Mouse (Mus musculus) neural tube, embryonic 15.5 days (tissue): ENCODE results near the gene Sh3glb2. TPM values are rescaled to one million over a fixed set of nuclear protein-coding genes. Genes with fewer than 3 reads are reported as not detected.

Source experiments
- ATAC-seq: fragments of 200-750 bp; cut with Nextera tagmentation; 2 replicates; pipeline ENCODE4 v1.8.0; 2017; ENCODE audit warnings: mild to moderate bottlenecking, moderate TSS enrichment, moderate library complexity; ENCODE audit not compliant: low FRiP score
- H3K27ac ChIP-seq: fragments of 300-500 bp; sonication (generic); replicated peaks from 2 replicates; pipeline ENCODE4 v1.5.1; 2015; ENCODE audit warnings: mild to moderate bottlenecking, inconsistent platforms
- H3K27me3 ChIP-seq: fragments of 300-500 bp; sonication (generic); replicated peaks from 2 replicates; pipeline ENCODE4 v1.6.1; 2015; ENCODE audit warnings: inconsistent platforms
- H3K36me3 ChIP-seq: fragments of 300-500 bp; sonication (generic); 2 replicates; pipeline ENCODE4 v1.6.1; 2015; ENCODE audit warnings: inconsistent platforms
- H3K4me1 ChIP-seq: fragments of 300-500 bp; sonication (generic); 2 replicates; pipeline ENCODE4 v1.6.1; 2015; ENCODE audit warnings: inconsistent platforms
- H3K4me2 ChIP-seq: fragments of 300-500 bp; sonication (generic); 2 replicates; pipeline ENCODE4 v1.6.1; 2015; ENCODE audit warnings: inconsistent platforms, mild to moderate bottlenecking, moderate library complexity
- H3K4me3 ChIP-seq: fragments of 300-500 bp; sonication (generic); replicated peaks from 2 replicates; pipeline ENCODE4 v1.5.1; 2015; ENCODE audit warnings: mild to moderate bottlenecking, inconsistent platforms
- H3K9ac ChIP-seq: fragments of 300-500 bp; sonication (generic); replicated peaks from 2 replicates; pipeline ENCODE4 v1.6.1; 2015; ENCODE audit warnings: mild to moderate bottlenecking, inconsistent platforms
- H3K9me3 ChIP-seq: fragments of 300-500 bp; sonication (generic); replicated peaks from 2 replicates; pipeline ENCODE4 v1.6.1; 2016; ENCODE audit warnings: inconsistent platforms
- WGBS: fragments of 180-500 bp; shearing (Covaris S2); methylation state at CpG from one replicate; pipeline ENCODE4 v1.1.7; 2015; ENCODE audit warnings: mixed read lengths; 5-methylcytosine and 5-hydroxymethylcytosine counted together
- polyA plus RNA-seq: library from polyadenylated mRNA; unstranded; fragments of >200 nt; fragmentation: Nextera tagmentation; extraction: Ambion mirVana; gene quantifications from 2 replicates; pipeline ENCODE4 v1.2.1, GENCODE M21; 2015

Gene Sh3glb2
- polyA plus RNA-seq, 1 experiment from 2014 or later, result 200 TPM

GRCm38 (mm10) chr2:30377721-30378120 lies 18.6 kb upstream of the Sh3glb2 start:
- WGBS, result 92% methylated on average over 5 of the region's 5 CpGs
- no peak overlapping the region for H3K4me2 ChIP-seq
- no peak overlapping the region for H3K27ac ChIP-seq
- H3K4me1 ChIP-seq, result no peaks in the 10 kb centered on the region
- no peak overlapping the region for H3K9ac ChIP-seq
- ATAC-seq, result no peak
- no peak overlapping the region for H3K4me3 ChIP-seq
- no peaks in the 10 kb centered on the region for H3K9me3 ChIP-seq
- H3K36me3 ChIP-seq, result peaks cover 88% of the 10 kb centered on the region
- no peaks in the 10 kb centered on the region for H3K27me3 ChIP-seq

- Histone ChIP-seq H3K36me3 (peaks cover 87% of the 10 kb centered on the region), H3K4me1 (no peaks in the 10 kb centered on the region), H3K27ac (no peak overlapping the region), H3K9me3 (no peaks in the 10 kb centered on the region), H3K9ac (no peak overlapping the region), H3K4me2 (no peak overlapping the region), H3K27me3 (no peaks in the 10 kb centered on the region), H3K4me3 (no peak overlapping the region)
- WGBS, result 96% methylated on average over 10 of the region's 10 CpGs
- ATAC-seq, result no peak
Measured at GRCm38 (mm10) chr2:30375893-30376292, 16.8 kb upstream of the Sh3glb2 start.

GRCm38 (mm10) chr2:30372726-30373125 lies 13.6 kb upstream of the Sh3glb2 start:
- Histone ChIP-seq H3K4me2 (no peak overlapping the region), H3K27ac (no peak overlapping the region), H3K36me3 (peaks cover 91% of the 10 kb centered on the region), H3K9ac (no peak overlapping the region), H3K27me3 (no peaks in the 10 kb centered on the region), H3K9me3 (no peaks in the 10 kb centered on the region), H3K4me3 (no peak overlapping the region), H3K4me1 (no peaks in the 10 kb centered on the region)
- WGBS, result 94% methylated on average over 5 of the region's 5 CpGs
- no peak for ATAC-seq

DNA sequence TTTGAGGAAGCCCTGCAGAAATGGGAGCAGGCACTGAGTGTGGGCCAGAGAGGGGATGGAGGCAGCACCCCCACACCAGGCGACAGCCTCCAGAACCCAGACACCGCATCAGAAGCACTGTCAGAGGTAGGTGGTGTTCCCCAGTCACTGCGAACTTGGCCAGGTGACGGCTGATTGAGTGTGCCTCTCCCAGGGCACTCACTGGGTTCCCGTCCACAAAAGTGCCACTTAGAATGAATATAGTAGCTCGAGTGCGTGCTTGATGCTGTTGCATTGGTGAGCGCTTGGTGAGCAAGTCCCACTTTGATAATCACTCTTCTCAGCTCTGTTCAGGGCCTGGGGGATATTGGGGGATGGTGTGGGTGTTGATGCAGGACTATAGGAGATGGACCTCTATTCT lies 12.4 kb upstream of the Sh3glb2 start:
- 96% methylated on average over 8 of the region's 8 CpGs for WGBS
- Histone ChIP-seq H3K9ac (no peak overlapping the region), H3K27ac (no peak overlapping the region), H3K4me1 (no peaks in the 10 kb centered on the region; the same call in 1 of the 2 replicates), H3K9me3 (no peaks in the 10 kb centered on the region), H3K27me3 (no peaks in the 10 kb centered on the region), H3K36me3 (peaks cover 84% of the 10 kb centered on the region), H3K4me2 (no peak overlapping the region), H3K4me3 (no peak overlapping the region)
- ATAC-seq, result no peak

GRCm38 (mm10) chr2:30366203-30366602 lies 7.1 kb upstream of the Sh3glb2 start:
- Histone ChIP-seq H3K4me2 (no peak overlapping the region), H3K9ac (no peak overlapping the region), H3K27ac (no peak overlapping the region), H3K27me3 (no peaks in the 10 kb centered on the region), H3K4me1 (peaks cover 22% of the 10 kb centered on the region), H3K36me3 (peaks cover 39% of the 10 kb centered on the region), H3K4me3 (no peak overlapping the region), H3K9me3 (no peaks in the 10 kb centered on the region)
- WGBS, result 69% methylated on average over 5 of the region's 5 CpGs
- ATAC-seq, result no peak

DNA sequence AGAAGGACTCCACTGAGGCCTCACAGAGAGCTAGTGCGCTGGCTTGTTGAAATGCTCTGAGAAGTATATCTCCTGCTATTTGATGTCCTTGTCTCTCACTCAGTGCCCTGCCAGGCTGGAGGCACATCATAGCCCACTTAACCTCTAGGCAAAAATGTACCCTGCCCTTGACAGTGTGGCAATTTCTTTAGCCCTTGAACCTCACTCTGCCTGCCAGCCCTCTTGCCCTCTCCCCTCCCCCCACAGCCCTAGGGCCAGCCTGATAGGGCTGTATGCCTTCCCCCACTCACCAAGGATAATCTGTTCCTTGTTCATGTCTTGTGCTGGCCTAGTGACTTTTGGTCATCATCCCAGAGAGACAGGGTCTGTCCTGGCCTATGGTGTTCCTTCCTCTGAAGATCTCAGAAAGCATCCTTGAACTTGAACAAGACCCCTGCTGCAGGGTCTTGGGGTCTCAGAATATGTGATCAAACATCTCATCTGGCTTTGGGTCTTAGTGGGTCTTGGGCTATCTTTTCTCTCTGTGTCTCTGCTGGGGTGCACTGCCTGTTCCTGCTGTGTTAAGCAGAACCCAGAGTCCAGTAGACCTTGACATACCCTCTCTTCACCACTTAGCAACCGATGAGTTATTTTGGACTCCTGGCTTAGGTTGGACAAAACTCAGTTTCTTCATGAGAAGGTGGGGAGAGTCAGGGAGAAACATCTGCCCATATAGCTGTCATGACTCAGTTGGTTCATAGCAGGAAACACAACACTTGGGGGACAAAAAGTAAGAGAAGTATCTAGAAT lies 6.3 kb upstream of the Sh3glb2 start:
- WGBS, result 94% methylated on average over 2 of the region's 2 CpGs
- no peaks in the 10 kb centered on the region for H3K27me3 ChIP-seq
- H3K27ac ChIP-seq, result no peak overlapping the region
- peak overlapping the region; percentile 94 for H3K4me3 ChIP-seq
- no peaks in the 10 kb centered on the region for H3K9me3 ChIP-seq
- H3K4me1 ChIP-seq, result peaks cover 22% of the 10 kb centered on the region
- H3K4me2 ChIP-seq, result peak overlapping the region; percentile 91
- no peak for ATAC-seq
- peak overlapping the region; percentile 91 for H3K9ac ChIP-seq
- H3K36me3 ChIP-seq, result peaks cover 32% of the 10 kb centered on the region

DNA sequence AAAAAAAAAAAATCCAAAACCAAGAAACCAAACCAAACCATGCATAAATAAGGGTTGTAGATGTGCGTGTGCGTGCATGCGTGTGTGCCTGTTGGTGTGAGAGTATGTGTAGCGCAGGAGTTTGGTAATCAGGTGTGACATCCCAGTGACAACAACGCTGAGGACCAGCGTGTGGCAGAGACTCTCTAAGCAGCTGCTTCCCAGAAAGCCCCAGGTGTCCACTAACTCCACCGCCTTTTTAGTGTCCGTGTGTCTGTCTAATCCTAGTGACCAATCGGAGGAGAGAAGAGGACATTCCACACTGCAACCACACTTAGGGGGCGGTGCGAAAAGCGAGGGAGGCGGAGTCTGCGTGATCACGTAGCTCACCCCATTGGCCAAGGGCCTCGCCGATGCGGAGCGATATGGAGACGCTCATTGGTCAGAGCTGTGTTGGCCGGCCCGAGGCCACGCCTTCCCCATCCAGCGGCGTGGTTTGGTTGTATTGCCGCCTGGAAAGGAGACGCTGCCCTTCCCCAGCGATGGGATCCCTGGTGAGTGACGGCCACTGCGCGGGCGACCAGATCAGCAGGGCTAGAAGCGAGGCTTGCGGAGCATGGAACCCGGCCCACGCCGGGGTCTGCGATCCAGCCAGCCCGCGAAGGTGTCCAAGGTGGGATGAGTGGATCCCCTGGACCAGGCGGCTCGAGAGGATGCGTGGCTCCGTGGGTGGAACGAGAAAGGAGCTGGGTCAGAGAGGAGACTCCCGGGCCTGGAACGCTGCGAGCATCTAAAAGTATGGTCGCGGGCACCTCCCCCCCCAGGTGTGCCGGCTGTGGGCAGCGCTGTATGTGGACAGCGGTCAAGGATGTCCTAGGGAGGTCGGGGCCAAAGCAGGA lies 4.9 kb upstream of the Sh3glb2 start, which contains the start of gene Miga2:
TSS of gene Miga2 (plus strand) at position 461 of the 878 bp plus-strand sequence.
- peak within 1 kb of the TSS; percentile 94 for H3K4me3 ChIP-seq
- peaks cover 27% of the 10 kb centered on the region for H3K4me1 ChIP-seq
- H3K9me3 ChIP-seq, result no peaks in the 10 kb centered on the region
- peaks cover 18% of the 10 kb centered on the region for H3K36me3 ChIP-seq
- peak within 1 kb of the TSS; percentile 91 for H3K4me2 ChIP-seq
- no peaks in the 10 kb centered on the region for H3K27me3 ChIP-seq
- ATAC-seq, result peak; percentile 99
- H3K27ac ChIP-seq, result peak within 1 kb of the TSS; percentile 86
- peak within 1 kb of the TSS; percentile 91 for H3K9ac ChIP-seq
- WGBS, result under 1% methylated on average over 54 of the region's 54 CpGs

DNA sequence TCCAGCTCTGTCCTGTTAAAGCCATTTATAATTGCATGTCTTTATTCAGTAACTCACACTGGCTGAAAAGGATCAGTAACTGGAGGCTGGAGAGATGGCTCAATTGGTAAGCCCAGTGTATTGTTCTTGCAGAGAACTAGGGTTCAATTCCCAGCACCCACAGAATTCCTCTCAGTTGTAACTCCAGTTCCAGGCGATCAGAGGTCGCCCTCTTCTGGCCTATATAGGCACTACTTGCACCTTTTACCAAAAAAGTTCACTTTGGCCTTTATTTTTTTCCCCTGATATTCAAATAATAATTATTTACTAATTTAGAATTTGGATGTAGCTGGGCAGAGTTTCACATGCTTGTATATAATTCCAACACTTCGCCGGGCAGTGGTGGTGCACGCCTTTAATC lies 3.7 kb upstream of the Sh3glb2 start:
- Histone ChIP-seq H3K9me3 (no peaks in the 10 kb centered on the region), H3K4me1 (peaks cover 36% of the 10 kb centered on the region), H3K4me2 (no peak overlapping the region), H3K36me3 (peaks cover 7% of the 10 kb centered on the region), H3K27ac (no peak overlapping the region), H3K9ac (no peak overlapping the region), H3K4me3 (no peak overlapping the region), H3K27me3 (no peaks in the 10 kb centered on the region)
- 74% methylated on average over 5 of the region's 5 CpGs for WGBS
- ATAC-seq, result no peak

DNA sequence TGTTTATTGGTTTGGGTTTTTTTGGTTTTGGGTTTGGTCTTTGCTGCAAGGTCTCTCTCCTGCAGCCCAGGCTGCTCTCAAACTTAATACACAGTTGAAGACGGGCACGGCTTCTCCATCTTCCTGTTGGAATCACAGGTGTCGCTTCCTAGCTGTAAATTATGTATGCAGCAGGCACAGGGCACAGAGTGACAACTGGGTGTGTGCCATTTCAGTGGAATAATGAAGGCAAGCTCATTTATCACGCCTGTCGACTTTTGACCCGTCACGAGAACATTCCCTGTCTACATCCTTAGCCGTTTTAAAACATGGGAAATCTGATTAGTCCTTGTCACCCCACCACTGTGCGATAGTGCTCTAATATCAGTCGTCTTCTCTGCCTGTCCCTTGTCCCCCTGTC lies 1.5 kb upstream of the Sh3glb2 start:
- Histone ChIP-seq H3K4me1 (peaks cover 52% of the 10 kb centered on the region), H3K36me3 (no peaks in the 10 kb centered on the region), H3K27me3 (no peaks in the 10 kb centered on the region), H3K4me2 (no peak overlapping the region), H3K27ac (no peak overlapping the region), H3K9ac (no peak overlapping the region), H3K9me3 (no peaks in the 10 kb centered on the region), H3K4me3 (no peak overlapping the region)
- no peak for ATAC-seq
- 65% methylated on average over 10 of the region's 10 CpGs for WGBS

DNA sequence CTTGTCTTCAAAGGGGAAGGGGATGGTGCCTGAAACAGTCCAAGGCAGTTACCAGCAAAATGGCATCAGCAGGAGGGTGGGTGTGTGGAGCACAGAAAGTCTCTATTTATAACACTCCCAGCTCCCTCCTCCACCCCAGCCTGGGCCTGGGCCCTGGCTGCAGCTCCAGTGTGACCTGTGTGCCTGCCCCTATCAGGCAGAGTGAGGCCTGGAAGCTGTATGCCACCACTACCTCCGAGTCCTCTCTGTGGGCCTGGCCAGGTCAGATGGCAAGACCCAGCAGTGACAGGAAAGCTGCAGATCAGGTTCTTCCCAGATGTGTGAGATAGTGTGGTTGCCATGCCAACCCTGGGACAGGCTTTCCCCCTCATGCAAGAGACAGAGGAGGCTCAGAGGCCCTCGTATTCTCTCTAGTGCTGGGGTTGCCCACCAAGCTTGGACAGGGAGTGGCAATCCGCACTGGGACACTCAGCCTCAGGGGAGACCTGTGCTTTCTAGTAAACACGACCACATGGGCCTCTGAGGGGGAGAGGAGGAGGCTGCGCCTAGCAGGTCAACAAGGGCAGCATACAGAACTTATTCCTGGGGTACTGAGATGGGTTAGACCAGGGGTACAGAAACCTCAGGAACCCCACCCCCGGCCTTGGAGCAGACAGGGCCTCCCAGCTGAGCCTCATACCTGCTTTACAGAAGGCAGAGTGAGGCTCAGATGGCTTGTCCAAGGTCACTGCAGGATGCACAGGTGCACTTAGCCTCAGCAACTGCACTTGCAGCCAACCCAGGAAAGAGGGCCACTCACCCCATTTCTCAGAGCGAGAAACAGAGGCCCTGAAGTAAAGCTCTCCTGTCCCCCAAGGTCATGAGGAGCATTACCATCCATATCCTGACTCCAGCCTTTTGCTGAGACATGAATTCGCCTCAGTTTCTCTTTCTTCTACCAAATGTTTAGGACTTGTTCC lies 1.3 kb downstream of the Sh3glb2 start:
- ATAC-seq, result no peak
- Histone ChIP-seq H3K4me2 (peak overlapping the region; percentile 81), H3K4me1 (peaks cover 46% of the 10 kb centered on the region), H3K9me3 (no peaks in the 10 kb centered on the region), H3K27ac (no peak overlapping the region), H3K36me3 (peaks cover 17% of the 10 kb centered on the region), H3K27me3 (no peaks in the 10 kb centered on the region), H3K4me3 (peak overlapping the region; percentile 76), H3K9ac (peak overlapping the region; percentile 83)
- WGBS, result 52% methylated on average over 8 of the region's 8 CpGs

DNA sequence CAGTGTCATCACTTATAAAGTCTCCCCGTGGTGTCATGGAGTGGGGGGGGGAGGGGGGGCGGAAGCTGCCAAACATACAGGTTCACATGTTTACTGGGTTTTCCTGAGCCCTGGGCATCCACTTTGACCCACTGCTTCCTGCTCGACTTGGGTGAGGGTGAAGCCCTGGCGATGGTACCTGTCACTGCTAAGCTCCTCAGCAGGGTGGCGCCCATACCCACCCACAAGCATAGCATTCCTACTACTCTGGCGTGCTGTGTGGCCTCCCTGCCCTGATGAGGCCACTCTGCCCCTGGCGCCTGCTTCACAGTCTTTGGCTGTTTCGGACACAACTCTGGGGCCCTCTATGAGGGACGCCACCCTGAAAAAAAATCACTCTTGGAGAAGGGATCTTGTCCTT lies 2.2 kb downstream of the Sh3glb2 start:
- no peak overlapping the region for H3K27ac ChIP-seq
- 72% methylated on average over 9 of the region's 9 CpGs for WGBS
- no peak for ATAC-seq
- H3K4me2 ChIP-seq, result no peak overlapping the region
- no peaks in the 10 kb centered on the region for H3K27me3 ChIP-seq
- H3K4me1 ChIP-seq, result peaks cover 46% of the 10 kb centered on the region
- H3K4me3 ChIP-seq, result no peak overlapping the region
- peaks cover 23% of the 10 kb centered on the region for H3K36me3 ChIP-seq
- H3K9ac ChIP-seq, result no peak overlapping the region
- H3K9me3 ChIP-seq, result no peaks in the 10 kb centered on the region
